Mouse (Mus musculus) MEL (cell line): ENCODE data around the gene Gm6685. TPM values are rescaled to one million over a fixed set of nuclear protein-coding genes. Genes with fewer than 3 reads are reported as not detected.

Experiments
- DNase-seq: peaks from one replicate; pipeline ENCODE4 v3.0.0; 2011; ENCODE audit warnings: low read depth, low spot score
- H3K27ac ChIP-seq: 2 replicates; pipeline ENCODE4 v1.5.1; 2012; ENCODE audit warnings: low read depth, mild to moderate bottlenecking, control low read depth, low read length, moderate library complexity; ENCODE audit not compliant: control insufficient read depth
- H3K27me3 ChIP-seq, 2 experiments: fragments of 150-350 bp in 1 of 2; sonication (generic) in 1 of 2; 2 replicates each; pipeline ENCODE4 v1.6.1; 2012; ENCODE audit warnings: low read length in 2 of 2, mild to moderate bottlenecking in 2 of 2, improper control_type of control experiment in 1 of 2, moderate library complexity in 1 of 2; ENCODE audit not compliant: insufficient read depth in 2 of 2, control insufficient read depth in 1 of 2
- H3K36me3 ChIP-seq, 2 experiments: 2 replicates each; pipeline ENCODE4 v1.6.1; 2012 to 2014; ENCODE audit warnings: low read length in 2 of 2, improper control_type of control experiment in 1 of 2, inconsistent platforms in 1 of 2, mild to moderate bottlenecking in 1 of 2; ENCODE audit not compliant: insufficient read depth in 2 of 2, control insufficient read depth in 1 of 2
- H3K4me1 ChIP-seq, 2 experiments: fragments of 150-350 bp in 1 of 2; sonication (generic) in 1 of 2; 2 replicates each; pipeline ENCODE4 v1.6.1; 2012; ENCODE audit warnings: low read length in 2 of 2, improper control_type of control experiment in 1 of 2, mild to moderate bottlenecking in 1 of 2; ENCODE audit not compliant: insufficient read depth in 2 of 2, control insufficient read depth in 1 of 2
- H3K4me3 ChIP-seq, 2 experiments: fragments of 150-350 bp in 1 of 2; sonication (generic) in 1 of 2; 2 replicates each; pipeline ENCODE4 v1.5.1; 2012; ENCODE audit warnings: low read depth in 2 of 2, low read length in 2 of 2, mild to moderate bottlenecking in 2 of 2, moderate library complexity in 2 of 2, control low read depth in 1 of 2, improper control_type of control experiment in 1 of 2; ENCODE audit not compliant: control insufficient read depth in 1 of 2, insufficient read depth in 1 of 2
- H3K79me2 ChIP-seq: 2 replicates; pipeline ENCODE4 v1.6.1; 2012; ENCODE audit warnings: mild to moderate bottlenecking, low read length, moderate library complexity; ENCODE audit not compliant: control insufficient read depth, poor library complexity, insufficient read depth
- H3K9ac ChIP-seq: 2 replicates; pipeline ENCODE4 v1.6.1; 2012; ENCODE audit warnings: low read depth, mild to moderate bottlenecking, control low read depth, low read length, moderate library complexity; ENCODE audit not compliant: control insufficient read depth, poor library complexity, severe bottlenecking
- H3K9me3 ChIP-seq: fragments of 150-350 bp; sonication (generic); replicated peaks from 2 replicates; pipeline ENCODE4 v1.6.1; 2012; ENCODE audit warnings: mild to moderate bottlenecking, low read length, improper control_type of control experiment, moderate library complexity; ENCODE audit not compliant: insufficient read depth
- BHLHE40 ChIP-seq: IDR thresholded peaks from 2 replicates; pipeline ENCODE4 v1.6.1; 2012; ENCODE audit warnings: low read depth, mild to moderate bottlenecking, inconsistent platforms, low read length, improper control_type of control experiment, borderline replicate concordance
- CHD1 ChIP-seq: IDR thresholded peaks from 2 replicates; pipeline ENCODE4 v1.6.1; 2012; ENCODE audit warnings: low read depth, mild to moderate bottlenecking, inconsistent platforms, low read length, improper control_type of control experiment
- CHD2 ChIP-seq: IDR thresholded peaks from 2 replicates; pipeline ENCODE4 v1.6.1; 2011; ENCODE audit warnings: low read length, improper control_type of control experiment
- CTCF ChIP-seq, 3 experiments: IDR thresholded peaks in 2 of 3; conservative IDR thresholded peaks in 1 of 3; 2 replicates each; pipeline ENCODE4 v1.5.1; 2011 to 2012; ENCODE audit warnings: low read length in 3 of 3, low read depth in 2 of 3, mild to moderate bottlenecking in 2 of 3, improper control_type of control experiment in 1 of 3, inconsistent platforms in 1 of 3, mixed read lengths in 1 of 3, moderate library complexity in 1 of 3; ENCODE audit not compliant: control insufficient read depth in 1 of 3, insufficient read depth in 1 of 3, poor library complexity in 1 of 3, severe bottlenecking in 1 of 3
- E2F4 ChIP-seq: IDR thresholded peaks from 2 replicates; pipeline ENCODE4 v1.6.1; 2011; ENCODE audit warnings: low read depth, low read length, improper control_type of control experiment, borderline replicate concordance
- EP300 ChIP-seq, 2 experiments: IDR thresholded peaks; 2 replicates each; pipeline ENCODE4 v1.6.1; 2011; ENCODE audit warnings: improper control_type of control experiment in 2 of 2, low read length in 2 of 2, low read depth in 1 of 2, mild to moderate bottlenecking in 1 of 2
- GATA1 ChIP-seq: IDR thresholded peaks from 2 replicates; pipeline ENCODE4 v1.6.1; 2011; ENCODE audit warnings: low read depth, low read length, improper control_type of control experiment
- HCFC1 ChIP-seq: IDR thresholded peaks from 2 replicates; pipeline ENCODE4 v1.6.1; 2012; ENCODE audit warnings: low read depth, mild to moderate bottlenecking, inconsistent platforms, low read length, improper control_type of control experiment, moderate library complexity
- JUND ChIP-seq: IDR thresholded peaks from 2 replicates; pipeline ENCODE4 v1.6.1; 2011; ENCODE audit warnings: low read depth, mild to moderate bottlenecking, improper control_type of control experiment, low read length
- KAT2A ChIP-seq: conservative IDR thresholded peaks from 2 replicates; pipeline ENCODE4 v1.6.1; 2012; ENCODE audit warnings: low read depth, low read length, improper control_type of control experiment, inconsistent platforms
- MAX ChIP-seq: IDR thresholded peaks from 2 replicates; pipeline ENCODE4 v1.6.1; 2011; ENCODE audit warnings: low read length, improper control_type of control experiment
- MAZ ChIP-seq: IDR thresholded peaks from 2 replicates; pipeline ENCODE4 v1.6.1; 2012; ENCODE audit warnings: low read depth, mild to moderate bottlenecking, inconsistent platforms, low read length, improper control_type of control experiment
- MYC ChIP-seq: IDR thresholded peaks from 2 replicates; pipeline ENCODE4 v1.6.1; 2011; ENCODE audit warnings: low read depth, mild to moderate bottlenecking, low read length, improper control_type of control experiment, moderate library complexity
- POLR2A ChIP-seq, 2 experiments: IDR thresholded peaks; 2 replicates each; pipeline ENCODE4 v1.6.1; 2011 to 2012; ENCODE audit warnings: low read length in 2 of 2, mild to moderate bottlenecking in 2 of 2, control low read depth in 1 of 2, improper control_type of control experiment in 1 of 2, low read depth in 1 of 2, moderate library complexity in 1 of 2; ENCODE audit not compliant: control insufficient read depth in 1 of 2, insufficient read depth in 1 of 2, poor library complexity in 1 of 2
- POLR2AphosphoS2 ChIP-seq: IDR thresholded peaks from 2 replicates; pipeline ENCODE4 v1.6.1; 2011; ENCODE audit warnings: low read length, improper control_type of control experiment
- POLR2AphosphoS5 ChIP-seq: IDR thresholded peaks from 2 replicates; pipeline ENCODE4 v1.6.1; 2012; ENCODE audit warnings: low read depth, borderline replicate concordance, mild to moderate bottlenecking, inconsistent platforms, low read length, moderate library complexity, mixed read lengths
- RCOR1 ChIP-seq: IDR thresholded peaks from 2 replicates; pipeline ENCODE4 v1.6.1; 2012; ENCODE audit warnings: low read depth, mild to moderate bottlenecking, inconsistent platforms, low read length, improper control_type of control experiment
- SIN3A ChIP-seq: IDR thresholded peaks from 2 replicates; pipeline ENCODE4 v1.6.1; 2012; ENCODE audit warnings: low read length, improper control_type of control experiment, inconsistent platforms
- SMC3 ChIP-seq: IDR thresholded peaks from 2 replicates; pipeline ENCODE4 v1.6.1; 2011; ENCODE audit warnings: low read depth, low read length, improper control_type of control experiment
- TAL1 ChIP-seq: IDR thresholded peaks from 2 replicates; pipeline ENCODE4 v1.6.1; 2012; ENCODE audit warnings: mild to moderate bottlenecking, inconsistent platforms, low read length, moderate library complexity, mixed read lengths
- TBP ChIP-seq: IDR thresholded peaks from 2 replicates; pipeline ENCODE4 v1.8.0; 2011; ENCODE audit warnings: low read depth, low read length, improper control_type of control experiment
- TCF12 ChIP-seq: IDR thresholded peaks from 2 replicates; pipeline ENCODE4 v1.6.1; 2014; ENCODE audit warnings: low read depth, mild to moderate bottlenecking, inconsistent platforms, low read length, improper control_type of control experiment, moderate library complexity
- UBTF ChIP-seq: IDR thresholded peaks from 2 replicates; pipeline ENCODE4 v1.6.1; 2012; ENCODE audit warnings: low read depth, mild to moderate bottlenecking, inconsistent platforms, low read length, improper control_type of control experiment, moderate library complexity, borderline replicate concordance; ENCODE audit not compliant: insufficient read depth
- USF1 ChIP-seq: IDR thresholded peaks from 2 replicates; pipeline ENCODE4 v1.6.1; 2014; ENCODE audit warnings: low read depth, mild to moderate bottlenecking, inconsistent platforms, low read length, improper control_type of control experiment, moderate library complexity
- USF2 ChIP-seq, 2 experiments: IDR thresholded peaks; 2 replicates each; pipeline ENCODE4 v1.6.1; 2011 to 2012; ENCODE audit warnings: improper control_type of control experiment in 2 of 2, low read length in 2 of 2, borderline replicate concordance in 1 of 2, inconsistent platforms in 1 of 2, low read depth in 1 of 2, mild to moderate bottlenecking in 1 of 2; ENCODE audit not compliant: insufficient read depth in 1 of 2
- polyA plus RNA-seq, 2 experiments: library from polyadenylated mRNA; stranded (reverse) in 1 of 2; unstranded in 1 of 2; fragments of >175 nt in 1 of 2; fragments of >200 nt in 1 of 2; gene quantifications; 2 replicates each; pipeline versions ENCODE4 v1.2.1 to v1.2.4; 2012; ENCODE audit warnings: low replicate concordance in 2 of 2, low read depth in 1 of 2; ENCODE audit not compliant: insufficient read length in 2 of 2, insufficient read depth in 1 of 2, missing spikeins in 1 of 2
- total RNA-seq: library from RNA; depleted of rRNA; stranded (reverse); fragments of 300-350 nt; gene quantifications from 2 replicates; pipeline ENCODE4 v1.2.3, GENCODE M21; 2012

Gm6685 gene
- total and polyA plus RNA-seq, 3 experiments = 7.9 to 9.9 TPM; not detected in 1

DNA sequence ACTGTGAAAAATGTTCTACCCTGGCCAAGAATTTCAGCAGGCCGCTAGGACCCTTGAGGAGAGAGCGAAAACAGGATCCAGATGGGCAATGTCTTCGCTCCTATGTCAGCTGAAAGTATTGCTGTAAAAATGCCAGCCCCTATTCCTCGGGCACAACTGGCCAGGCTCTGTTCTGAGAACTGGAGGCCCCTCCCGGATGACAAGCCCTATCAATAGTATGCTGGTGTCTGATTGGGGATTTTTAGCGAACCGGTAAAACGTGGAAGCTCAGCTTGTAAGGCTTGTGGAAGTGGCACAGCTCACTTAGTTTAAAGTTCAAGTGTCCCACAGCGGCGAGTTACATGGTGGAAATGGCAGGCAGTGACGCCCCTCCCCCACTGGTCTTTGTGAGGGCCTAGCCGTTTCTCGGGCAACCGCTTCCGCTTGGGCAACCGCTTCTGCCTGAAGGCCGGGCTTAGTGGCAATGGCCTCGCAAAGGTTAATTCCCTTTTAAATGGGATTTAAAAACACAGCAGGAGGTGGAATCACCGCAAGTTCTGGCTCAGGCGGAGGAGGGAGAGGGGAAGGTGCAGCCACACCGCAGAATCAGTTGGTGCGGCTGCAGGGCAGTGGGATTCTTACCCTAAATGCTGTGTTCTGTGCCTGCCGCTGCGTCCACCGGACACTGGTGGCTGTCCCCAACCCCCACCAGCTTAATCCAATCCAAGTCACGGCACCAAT, 25.7 kb upstream of the Gm6685 start:
- Histone ChIP-seq H3K27ac (no peak overlapping the region), H3K4me3 (no peak overlapping the region), H3K4me1 (no peaks in the 10 kb centered on the region), H3K9ac (no peak overlapping the region), H3K79me2 (no peaks in the 10 kb centered on the region), H3K27me3 (no peaks in the 10 kb centered on the region), H3K36me3 (no peaks in the 10 kb centered on the region), H3K9me3 (no peaks in the 10 kb centered on the region)
- DNase-seq = no peak
- TF ChIP-seq USF2 (IDR thresholded peaks at IDR 0.05; ENCODE audit: borderline replicate concordance in 1 of 2, insufficient read depth in 1 of 2, low read depth in 1 of 2, low read length in 2 of 2) (no peak), GATA1 (no peak), JUND (no peak), E2F4 (no peak), TCF12 (no peak), EP300 (IDR thresholded peaks at IDR 0.05; ENCODE audit: low read depth in 1 of 2, low read length in 2 of 2) (no peak), POLR2A (IDR thresholded peaks at IDR 0.05; ENCODE audit: control insufficient read depth in 1 of 2, insufficient read depth in 1 of 2, low read depth in 1 of 2, low read length in 2 of 2, poor library complexity in 1 of 2) (no peak), TAL1 (no peak), KAT2A (no peak), TBP (no peak), MAZ (no peak), UBTF (no peak), SIN3A (no peak), MAX (no peak), CTCF (IDR thresholded peaks at IDR 0.05 in 2 of 3, conservative IDR thresholded peaks at IDR 0.05 in 1 of 3; ENCODE audit: control insufficient read depth in 1 of 3, insufficient read depth in 1 of 3, low read depth in 2 of 3, low read length in 3 of 3, poor library complexity in 1 of 3, severe bottlenecking in 1 of 3) (no peak)

DNA sequence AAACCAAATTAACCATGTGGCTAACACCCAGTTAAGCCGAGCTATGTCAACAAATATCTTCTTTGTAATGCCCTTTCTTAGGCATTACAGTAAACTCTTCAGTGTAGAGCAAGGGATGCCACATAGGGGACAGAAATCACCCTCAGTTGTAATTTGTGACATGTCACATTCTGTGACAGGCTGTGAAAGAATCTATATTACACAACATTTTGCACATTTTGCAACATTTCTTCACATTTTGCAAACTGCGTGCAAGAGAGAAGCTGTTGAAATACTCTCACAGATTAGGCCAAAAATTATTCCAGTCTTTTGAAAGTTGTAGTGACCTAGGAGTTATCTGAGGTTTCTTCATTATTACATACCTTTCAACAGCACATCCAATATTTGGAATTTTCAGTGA, 3.8 kb upstream of the Gm6685 start:
- DNase-seq = no peak
- H3K9me3 ChIP-seq = no peaks in the 10 kb centered on the region
- no peak overlapping the region for H3K4me3 ChIP-seq
- H3K27me3 ChIP-seq = no peaks in the 10 kb centered on the region; a peak in 1 of 4 replicates
- TF ChIP-seq USF1 (no peak), CTCF (IDR thresholded peaks at IDR 0.05 in 2 of 3, conservative IDR thresholded peaks at IDR 0.05 in 1 of 3; ENCODE audit: control insufficient read depth in 1 of 3, insufficient read depth in 1 of 3, low read depth in 2 of 3, low read length in 3 of 3, poor library complexity in 1 of 3, severe bottlenecking in 1 of 3) (no peak), MYC (no peak), TAL1 (no peak), CHD2 (no peak), POLR2AphosphoS5 (no peak), JUND (no peak), TBP (no peak), CHD1 (no peak), HCFC1 (no peak), POLR2AphosphoS2 (no peak), SMC3 (no peak), RCOR1 (no peak), TCF12 (no peak), BHLHE40 (no peak), USF2 (IDR thresholded peaks at IDR 0.05; ENCODE audit: borderline replicate concordance in 1 of 2, insufficient read depth in 1 of 2, low read depth in 1 of 2, low read length in 2 of 2) (no peak), MAX (no peak), EP300 (IDR thresholded peaks at IDR 0.05; ENCODE audit: low read depth in 1 of 2, low read length in 2 of 2) (no peak)
- H3K27ac ChIP-seq = no peak overlapping the region
- no peaks in the 10 kb centered on the region for H3K79me2 ChIP-seq
- H3K36me3 ChIP-seq = no peaks in the 10 kb centered on the region
- H3K4me1 ChIP-seq = no peaks in the 10 kb centered on the region
- H3K9ac ChIP-seq = no peak overlapping the region
